Mouse (Mus musculus): ENCODE data around the gene Adamts18. TPM values are rescaled to one million over a fixed set of nuclear protein-coding genes. Genes with fewer than 3 reads are reported as not detected.

The Adamts18 gene
- polyA plus RNA-seq, 1 experiment from 2014 or later = 3.0 TPM

GRCm38 (mm10) chr8:113688543-113688915 is 160.0 kb downstream of the Adamts18 start:
- Histone ChIP-seq H3K4me1 (ENCODE audit: control insufficient read depth, insufficient read depth, low read length) (no peaks in the 10 kb centered on the region), H3K9me3 (ENCODE audit: control insufficient read depth, low read length) (no peaks in the 10 kb centered on the region), H3K4me2 (ENCODE audit: low read length) (no peak overlapping the region), H3K36me3 (ENCODE audit: control insufficient read depth, insufficient read depth, low read length) (no peaks in the 10 kb centered on the region), H3K9ac (replicated peaks; ENCODE audit: low read length) (no peak overlapping the region), H3K27ac (replicated peaks; ENCODE audit: low read depth, low read length) (no peak overlapping the region), H3K4me3 (replicated peaks; ENCODE audit: low read depth, low read length) (no peak overlapping the region), H3K27me3 (ENCODE audit: control insufficient read depth, insufficient read depth, low read length) (no peaks in the 10 kb centered on the region)
- ATAC-seq (ENCODE audit: low FRiP score, low TSS enrichment) (no peak), DNase-seq (no peak)
- 90% methylated on average over 8 of the region's 8 CpGs for WGBS

GRCm38 (mm10) chr8:113687889-113688542 is 160.5 kb downstream of the Adamts18 start:
- H3K4me1 ChIP-seq (ENCODE audit: control insufficient read depth, insufficient read depth, low read length) = no peaks in the 10 kb centered on the region
- H3K27me3 ChIP-seq (ENCODE audit: control insufficient read depth, insufficient read depth, low read length) = no peaks in the 10 kb centered on the region
- no peak overlapping the region for H3K27ac ChIP-seq (replicated peaks; ENCODE audit: low read depth, low read length)
- no peak overlapping the region for H3K9ac ChIP-seq (replicated peaks; ENCODE audit: low read length)
- H3K4me3 ChIP-seq (replicated peaks; ENCODE audit: low read depth, low read length) = no peak overlapping the region
- ATAC-seq (ENCODE audit: low FRiP score, low TSS enrichment) = no peak
- peak; percentile 29 for DNase-seq
- H3K4me2 ChIP-seq (ENCODE audit: low read length) = no peak overlapping the region
- H3K36me3 ChIP-seq (ENCODE audit: control insufficient read depth, insufficient read depth, low read length) = no peaks in the 10 kb centered on the region
- H3K9me3 ChIP-seq (ENCODE audit: control insufficient read depth, low read length) = no peaks in the 10 kb centered on the region
- WGBS = 80% methylated on average over 17 of the region's 17 CpGs

GRCm38 (mm10) chr8:113679361-113679760 is 169.2 kb downstream of the Adamts18 start:
- ATAC-seq (ENCODE audit: low FRiP score, low TSS enrichment) (no peak), DNase-seq (no peak)
- Histone ChIP-seq H3K9ac (replicated peaks; ENCODE audit: low read length) (no peak overlapping the region), H3K27me3 (ENCODE audit: control insufficient read depth, insufficient read depth, low read length) (no peaks in the 10 kb centered on the region), H3K36me3 (ENCODE audit: control insufficient read depth, insufficient read depth, low read length) (no peaks in the 10 kb centered on the region), H3K4me3 (replicated peaks; ENCODE audit: low read depth, low read length) (no peak overlapping the region), H3K27ac (replicated peaks; ENCODE audit: low read depth, low read length) (no peak overlapping the region), H3K4me2 (ENCODE audit: low read length) (no peak overlapping the region), H3K4me1 (ENCODE audit: control insufficient read depth, insufficient read depth, low read length) (no peaks in the 10 kb centered on the region), H3K9me3 (ENCODE audit: control insufficient read depth, low read length) (no peaks in the 10 kb centered on the region)
- 83% methylated on average over 3 of the region's 3 CpGs for WGBS

GRCm38 (mm10) chr8:113676811-113677210 is 171.7 kb downstream of the Adamts18 start:
- Histone ChIP-seq H3K36me3 (ENCODE audit: control insufficient read depth, insufficient read depth, low read length) (no peaks in the 10 kb centered on the region), H3K4me3 (replicated peaks; ENCODE audit: low read depth, low read length) (no peak overlapping the region), H3K9me3 (ENCODE audit: control insufficient read depth, low read length) (no peaks in the 10 kb centered on the region), H3K27me3 (ENCODE audit: control insufficient read depth, insufficient read depth, low read length) (no peaks in the 10 kb centered on the region), H3K4me2 (ENCODE audit: low read length) (no peak overlapping the region), H3K9ac (replicated peaks; ENCODE audit: low read length) (no peak overlapping the region), H3K27ac (replicated peaks; ENCODE audit: low read depth, low read length) (no peak overlapping the region), H3K4me1 (ENCODE audit: control insufficient read depth, insufficient read depth, low read length) (no peaks in the 10 kb centered on the region)
- no peak for DNase-seq
- ATAC-seq (ENCODE audit: low FRiP score, low TSS enrichment) = no peak
- WGBS = 91% methylated on average over 1 of the region's 1 CpGs

GRCm38 (mm10) chr8:113675281-113675680 is 173.3 kb downstream of the Adamts18 start:
- Histone ChIP-seq H3K9ac (replicated peaks; ENCODE audit: low read length) (no peak overlapping the region), H3K4me3 (replicated peaks; ENCODE audit: low read depth, low read length) (no peak overlapping the region), H3K27ac (replicated peaks; ENCODE audit: low read depth, low read length) (no peak overlapping the region), H3K4me1 (ENCODE audit: control insufficient read depth, insufficient read depth, low read length) (no peaks in the 10 kb centered on the region), H3K9me3 (ENCODE audit: control insufficient read depth, low read length) (no peaks in the 10 kb centered on the region), H3K27me3 (ENCODE audit: control insufficient read depth, insufficient read depth, low read length) (no peaks in the 10 kb centered on the region), H3K4me2 (ENCODE audit: low read length) (no peak overlapping the region), H3K36me3 (ENCODE audit: control insufficient read depth, insufficient read depth, low read length) (no peaks in the 10 kb centered on the region)
- WGBS = 81% methylated on average over 2 of the region's 2 CpGs
- ATAC-seq (ENCODE audit: low FRiP score, low TSS enrichment) = no peak
- DNase-seq = no peak

- H3K27ac ChIP-seq (replicated peaks; ENCODE audit: low read depth, low read length) = no peak overlapping the region
- 90% methylated on average over 3 of the region's 3 CpGs for WGBS
- ATAC-seq (ENCODE audit: low FRiP score, low TSS enrichment) = no peak
Measured at GRCm38 (mm10) chr8:113674611-113675010, 173.9 kb downstream of the Adamts18 start.

GRCm38 (mm10) chr8:113673300-113673699 is 175.2 kb downstream of the Adamts18 start:
- ATAC-seq (ENCODE audit: low FRiP score, low TSS enrichment) = no peak
- Histone ChIP-seq H3K4me3 (replicated peaks; ENCODE audit: low read depth, low read length) (no peak overlapping the region), H3K4me2 (ENCODE audit: low read length) (no peak overlapping the region), H3K27me3 (ENCODE audit: control insufficient read depth, insufficient read depth, low read length) (no peaks in the 10 kb centered on the region), H3K27ac (replicated peaks; ENCODE audit: low read depth, low read length) (no peak overlapping the region), H3K36me3 (ENCODE audit: control insufficient read depth, insufficient read depth, low read length) (no peaks in the 10 kb centered on the region), H3K9ac (replicated peaks; ENCODE audit: low read length) (no peak overlapping the region), H3K4me1 (ENCODE audit: control insufficient read depth, insufficient read depth, low read length) (no peaks in the 10 kb centered on the region), H3K9me3 (ENCODE audit: control insufficient read depth, low read length) (no peaks in the 10 kb centered on the region)
- 20% methylated on average over 3 of the region's 3 CpGs for WGBS
- DNase-seq = no peak

More at GRCm38 (mm10) chr8:113674611-113675010, 173.9 kb downstream of the Adamts18 start:
- DNase-seq = no peak
- Histone ChIP-seq H3K4me3 (replicated peaks; ENCODE audit: low read depth, low read length) (no peak overlapping the region), H3K4me1 (ENCODE audit: control insufficient read depth, insufficient read depth, low read length) (no peaks in the 10 kb centered on the region), H3K36me3 (ENCODE audit: control insufficient read depth, insufficient read depth, low read length) (no peaks in the 10 kb centered on the region), H3K9me3 (ENCODE audit: control insufficient read depth, low read length) (no peaks in the 10 kb centered on the region), H3K4me2 (ENCODE audit: low read length) (no peak overlapping the region), H3K27me3 (ENCODE audit: control insufficient read depth, insufficient read depth, low read length) (no peaks in the 10 kb centered on the region), H3K9ac (replicated peaks; ENCODE audit: low read length) (no peak overlapping the region)

- H3K36me3 ChIP-seq (ENCODE audit: control insufficient read depth, insufficient read depth, low read length) = no peaks in the 10 kb centered on the region
- no peak overlapping the region for H3K9ac ChIP-seq (replicated peaks; ENCODE audit: low read length)
- no peaks in the 10 kb centered on the region for H3K27me3 ChIP-seq (ENCODE audit: control insufficient read depth, insufficient read depth, low read length)
- no peak overlapping the region for H3K4me3 ChIP-seq (replicated peaks; ENCODE audit: low read depth, low read length)
- 85% methylated on average over 11 of the region's 11 CpGs for WGBS
- H3K27ac ChIP-seq (replicated peaks; ENCODE audit: low read depth, low read length) = no peak overlapping the region
- no peaks in the 10 kb centered on the region for H3K4me1 ChIP-seq (ENCODE audit: control insufficient read depth, insufficient read depth, low read length)
- no peak for ATAC-seq (ENCODE audit: low FRiP score, low TSS enrichment)
- no peaks in the 10 kb centered on the region for H3K9me3 ChIP-seq (ENCODE audit: control insufficient read depth, low read length)
- no peak overlapping the region for H3K4me2 ChIP-seq (ENCODE audit: low read length)
- no peak for DNase-seq
Measured at GRCm38 (mm10) chr8:113672599-113673255, 175.8 kb downstream of the Adamts18 start.

GRCm38 (mm10) chr8:113669924-113670323 is 178.6 kb downstream of the Adamts18 start:
- WGBS = 95% methylated on average over 10 of the region's 10 CpGs
- Histone ChIP-seq H3K36me3 (ENCODE audit: control insufficient read depth, insufficient read depth, low read length) (no peaks in the 10 kb centered on the region), H3K27me3 (ENCODE audit: control insufficient read depth, insufficient read depth, low read length) (no peaks in the 10 kb centered on the region), H3K27ac (replicated peaks; ENCODE audit: low read depth, low read length) (no peak overlapping the region), H3K9me3 (ENCODE audit: control insufficient read depth, low read length) (no peaks in the 10 kb centered on the region), H3K4me3 (replicated peaks; ENCODE audit: low read depth, low read length) (no peak overlapping the region), H3K4me1 (ENCODE audit: control insufficient read depth, insufficient read depth, low read length) (no peaks in the 10 kb centered on the region), H3K9ac (replicated peaks; ENCODE audit: low read length) (no peak overlapping the region), H3K4me2 (ENCODE audit: low read length) (no peak overlapping the region)
- ATAC-seq (ENCODE audit: low FRiP score, low TSS enrichment) = no peak
- peak; percentile 30 for DNase-seq

All from midbrain, embryonic 14.5 days (tissue).